Mouse (Mus musculus) liver, postnatal 0 days (tissue): ENCODE measurements around the gene Nxpe4. TPM values are rescaled to one million over a fixed set of nuclear protein-coding genes. Genes with fewer than 3 reads are reported as not detected.
"Not testable (repeated sequence)": the region's sequence is repeated elsewhere in the genome, so short reads cannot be mapped to it uniquely, and the experiment has no call there.

Experiments
- ATAC-seq: fragments of 200-750 bp; cut with Nextera tagmentation; 2 replicates; pipeline ENCODE4 v1.8.0; 2017; ENCODE audit warnings: mild to moderate bottlenecking, moderate library complexity
- DNase-seq: peaks from one replicate; pipeline ENCODE4 v3.0.0-alpha.2; 2016
- H3K27ac ChIP-seq: fragments of 300-500 bp; sonication (generic); 2 replicates; pipeline ENCODE4 v1.5.1; 2014; ENCODE audit warnings: antibody characterized with exemption, moderate library complexity, mild to moderate bottlenecking, low read depth
- H3K27me3 ChIP-seq: fragments of 300-500 bp; sonication (generic); 2 replicates; pipeline ENCODE4 v1.6.1; 2014; ENCODE audit warnings: low read length, control low read depth, mixed read lengths; ENCODE audit not compliant: insufficient read depth
- H3K36me3 ChIP-seq: fragments of 300-500 bp; sonication (generic); replicated peaks from 2 replicates; pipeline ENCODE4 v1.6.1; 2014; ENCODE audit warnings: mild to moderate bottlenecking, control low read depth, low read length, moderate library complexity, mixed read lengths; ENCODE audit not compliant: insufficient read depth
- H3K4me1 ChIP-seq: fragments of 300-500 bp; sonication (generic); 2 replicates; pipeline ENCODE4 v1.6.1; 2014; ENCODE audit warnings: antibody characterized with exemption, mild to moderate bottlenecking, control low read depth; ENCODE audit not compliant: insufficient read depth
- H3K4me2 ChIP-seq: fragments of 300-500 bp; sonication (generic); 2 replicates; pipeline ENCODE4 v1.6.1; 2014; ENCODE audit warnings: low read depth, mild to moderate bottlenecking, low read length, moderate library complexity, mixed read lengths
- H3K4me3 ChIP-seq: fragments of 300-500 bp; sonication (generic); 2 replicates; pipeline ENCODE4 v1.5.1; 2014; ENCODE audit warnings: low read depth, low read length
- H3K9ac ChIP-seq: fragments of 300-500 bp; sonication (generic); replicated peaks from 2 replicates; pipeline ENCODE4 v1.6.1; 2014; ENCODE audit warnings: mild to moderate bottlenecking, moderate library complexity
- H3K9me3 ChIP-seq: fragments of 300-500 bp; sonication (generic); 2 replicates; pipeline ENCODE4 v1.6.1; 2016; ENCODE audit warnings: mild to moderate bottlenecking, control low read depth, low read length, mixed read lengths
- CTCF ChIP-seq: sonication (generic); IDR thresholded peaks from 2 replicates; pipeline ENCODE4 v1.5.1; 2016; ENCODE audit warnings: antibody characterized with exemption, low read depth
- EP300 ChIP-seq: IDR thresholded peaks from 2 replicates; pipeline ENCODE4 v1.6.1; 2016; ENCODE audit warnings: antibody characterized with exemption, low read depth, mild to moderate bottlenecking
- WGBS: fragments of 180-500 bp; shearing (Covaris S2); extraction: QIAGEN DNeasy Blood & Tissue Kit; methylation state at CpG from one replicate; pipeline ENCODE4 v1.1.7; 2014; ENCODE audit not compliant: insufficient replicate concordance; 5-methylcytosine and 5-hydroxymethylcytosine counted together
- polyA plus RNA-seq: library from polyadenylated mRNA; unstranded; fragments of >200 nt; fragmentation: Nextera tagmentation; extraction: Ambion mirVana; gene quantifications from 2 replicates; pipeline ENCODE4 v1.2.1, GENCODE M21; 2015

The Nxpe4 gene
- polyA plus RNA-seq, 1 experiment from 2014 or later, result 3.3 TPM

DNA sequence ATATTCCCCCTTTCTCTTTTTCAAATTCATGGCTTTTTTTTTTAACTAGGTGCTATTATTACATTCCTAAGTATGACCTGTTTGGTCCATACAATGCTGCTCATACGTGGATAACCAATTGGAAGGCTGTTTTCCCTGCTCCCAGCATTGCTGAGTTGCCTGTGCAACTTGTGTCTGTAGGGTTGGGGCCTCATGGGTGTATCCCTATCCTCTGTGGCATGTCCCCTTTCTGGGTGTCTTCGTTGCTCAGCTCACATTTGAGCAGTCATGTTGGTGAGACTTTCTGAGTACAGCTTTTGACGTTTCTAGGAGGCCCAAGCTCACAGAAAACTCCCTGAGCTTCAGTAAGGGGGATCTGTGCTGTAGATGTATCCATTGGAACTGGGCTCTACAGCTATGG lies 242.9 kb downstream of the Nxpe4 start:
- H3K4me2 ChIP-seq, result no peak overlapping the region
- H3K9ac ChIP-seq, result no peak overlapping the region
- no peak overlapping the region for H3K4me3 ChIP-seq
- no peak for DNase-seq
- no peaks in the 10 kb centered on the region; the same call in 1 of the 2 replicates for H3K9me3 ChIP-seq
- no peak overlapping the region for H3K27ac ChIP-seq
- H3K36me3 ChIP-seq, result no peaks in the 10 kb centered on the region
- ATAC-seq, result no peak
- 0 out of 2 replicates have a peak, but pooled peaks cover 2% of the 10 kb centered on the region for H3K4me1 ChIP-seq
- H3K27me3 ChIP-seq, result no peaks in the 10 kb centered on the region
- no peak for TF ChIP-seq EP300
- TF ChIP-seq CTCF, result no peak
- WGBS, result 58% methylated on average over 3 of the region's 3 CpGs

DNA sequence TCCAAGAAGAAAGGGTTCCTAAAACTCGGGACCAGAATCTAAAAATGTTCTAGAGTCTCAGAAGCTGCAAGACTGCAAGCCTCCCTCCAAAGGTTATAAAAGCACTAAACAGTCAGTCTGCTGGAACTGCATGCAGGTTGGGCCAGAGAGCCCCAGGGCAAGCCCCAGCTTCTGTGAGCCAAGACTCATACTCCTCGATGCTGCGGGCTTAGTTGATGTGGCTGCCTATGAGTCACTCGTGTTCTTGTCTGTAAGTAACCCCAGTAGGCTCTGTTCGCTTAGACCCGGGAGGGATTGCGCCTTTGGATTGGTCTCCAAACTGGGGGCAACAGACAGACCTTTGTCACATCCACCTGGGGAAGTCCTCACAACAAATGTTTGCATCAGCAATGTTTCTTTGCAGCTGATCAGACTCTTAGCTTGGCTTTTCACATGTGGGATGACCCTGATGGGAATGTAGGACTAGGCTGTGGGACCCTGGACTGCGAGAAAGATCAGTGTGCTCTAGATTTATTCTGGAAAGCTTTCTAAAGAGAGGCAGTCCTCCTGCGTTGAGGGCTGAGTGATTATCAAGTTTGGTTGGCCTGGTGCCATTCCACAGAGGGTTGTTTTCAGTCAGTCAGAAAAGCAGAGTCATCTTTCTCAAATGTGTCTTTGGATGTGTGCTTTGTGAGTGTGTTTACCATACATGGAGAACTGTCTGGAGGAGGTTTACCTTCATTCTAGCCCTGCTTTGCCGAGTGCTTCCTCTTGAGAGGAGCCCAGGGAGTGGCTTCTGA lies 245.9 kb downstream of the Nxpe4 start:
- Histone ChIP-seq H3K4me3 (no peak overlapping the region), H3K4me1 (peaks cover 7% of the 10 kb centered on the region; the same call in 1 of the 2 replicates), H3K9ac (no peak overlapping the region), H3K4me2 (no peak overlapping the region), H3K9me3 (no peaks in the 10 kb centered on the region; the same call in 1 of the 2 replicates), H3K27me3 (no peaks in the 10 kb centered on the region), H3K27ac (no peak overlapping the region), H3K36me3 (no peaks in the 10 kb centered on the region)
- ATAC-seq, result no peak
- no peak for DNase-seq
- 63% methylated on average over 10 of the region's 10 CpGs for WGBS
- TF ChIP-seq EP300 (no peak), CTCF (no peak)

DNA sequence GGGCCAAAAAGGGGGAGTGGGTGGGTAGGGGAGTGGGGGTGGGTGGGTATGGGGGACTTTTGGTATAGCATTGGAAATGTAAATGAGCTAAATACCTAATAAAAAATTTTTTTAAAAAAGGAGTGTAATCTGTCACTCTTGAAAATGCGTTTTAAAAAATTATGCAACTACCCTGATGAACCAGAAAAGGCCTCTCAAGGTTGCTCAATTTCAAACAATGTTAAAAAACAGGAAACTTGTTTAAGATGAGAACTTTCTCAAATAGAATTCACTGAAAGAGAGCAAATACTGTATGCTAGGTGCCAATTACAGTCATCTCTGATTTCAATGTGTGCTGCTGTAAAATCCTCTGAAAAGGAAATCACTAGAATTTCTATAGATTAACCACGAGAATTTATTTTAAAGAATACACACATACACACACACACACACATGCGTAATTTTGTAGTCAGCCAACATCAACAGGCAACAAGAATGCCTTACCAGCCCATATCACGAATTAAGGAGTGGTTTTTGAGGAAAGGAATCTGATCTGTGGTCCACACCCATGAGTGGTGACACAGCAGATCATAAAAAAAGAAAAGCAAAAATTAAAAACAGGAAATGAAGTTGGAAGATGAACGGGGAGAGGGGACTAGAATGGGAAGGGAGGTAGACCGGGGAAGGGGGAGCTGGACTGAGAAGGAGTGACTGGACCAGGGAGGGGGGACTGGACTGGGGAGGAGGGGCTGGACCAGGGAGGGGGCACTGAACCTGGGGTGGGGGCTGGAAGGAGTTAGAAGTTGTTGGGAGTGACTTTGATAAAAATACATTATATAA lies 248.6 kb downstream of the Nxpe4 start:
- Histone ChIP-seq H3K27me3 (no peaks in the 10 kb centered on the region), H3K9me3 (no peaks in the 10 kb centered on the region), H3K36me3 (no peaks in the 10 kb centered on the region), H3K9ac (no peak overlapping the region), H3K4me3 (no peak overlapping the region), H3K27ac (peak overlapping the region; percentile 24; the same call in 1 of the 2 replicates), H3K4me1 (peaks cover 10% of the 10 kb centered on the region; the same call in 1 of the 2 replicates), H3K4me2 (peak overlapping the region; percentile 39)
- DNase-seq (no peak), ATAC-seq (no peak)
- WGBS, result 40% methylated on average over 6 of the region's 6 CpGs
- TF ChIP-seq EP300, result 0 out of 2 replicates have a peak, but pooled peaks have one; percentile 33
- TF ChIP-seq CTCF, result no peak

DNA sequence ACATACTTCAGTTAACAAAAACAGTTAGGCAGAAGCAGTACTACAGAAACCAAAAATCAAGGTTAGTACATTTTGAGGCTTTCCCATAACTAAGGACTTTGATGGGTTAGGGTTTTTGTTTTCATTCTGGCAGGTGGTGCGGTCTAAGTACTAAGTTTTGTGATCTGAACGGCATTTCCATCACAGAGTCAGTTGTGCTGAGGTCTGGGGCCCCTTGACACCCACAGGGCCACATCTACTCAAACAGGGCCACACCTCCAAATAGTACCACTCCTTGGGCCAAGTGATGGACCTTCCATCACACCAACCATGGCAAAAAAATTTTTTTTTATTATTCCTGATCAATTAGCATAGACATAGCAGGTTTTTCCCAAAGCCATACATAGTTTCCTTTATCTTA lies 251.8 kb downstream of the Nxpe4 start:
- Histone ChIP-seq H3K4me1 (peaks cover 8% of the 10 kb centered on the region; the same call in 1 of the 2 replicates), H3K9me3 (no peaks in the 10 kb centered on the region), H3K4me3 (no peak overlapping the region), H3K9ac (no peak overlapping the region), H3K4me2 (no peak overlapping the region), H3K27me3 (no peaks in the 10 kb centered on the region), H3K27ac (no peak overlapping the region), H3K36me3 (no peaks in the 10 kb centered on the region)
- DNase-seq (no peak), ATAC-seq (no peak)
- TF ChIP-seq EP300, result no peak
- TF ChIP-seq CTCF, result no peak
- 81% methylated on average over 2 of the region's 2 CpGs for WGBS

DNA sequence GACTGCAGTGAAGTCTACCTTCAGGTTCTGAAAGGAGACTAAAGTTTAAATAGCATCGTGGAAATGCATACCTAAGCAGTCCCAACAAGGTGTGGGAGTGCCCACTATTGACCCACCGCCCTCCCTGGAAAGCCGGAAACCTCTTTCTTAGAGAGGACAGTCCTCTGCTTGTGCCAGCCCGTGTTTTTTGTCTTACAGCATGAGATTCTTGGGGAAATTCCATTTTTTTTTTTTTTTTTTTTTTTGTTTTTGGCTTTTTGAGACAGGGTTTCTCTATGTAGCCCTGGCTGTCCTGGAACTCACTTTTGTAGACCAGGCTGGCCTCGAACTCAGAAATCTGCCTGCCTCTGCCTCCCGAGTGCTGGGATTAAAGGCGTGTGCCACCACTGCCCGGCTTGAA lies 255.5 kb downstream of the Nxpe4 start:
- not testable (repeated sequence) for H3K4me1 ChIP-seq, ATAC-seq, H3K9ac ChIP-seq, H3K9me3 ChIP-seq, H3K27me3 ChIP-seq, H3K36me3 ChIP-seq, H3K4me2 ChIP-seq, H3K27ac ChIP-seq, H3K4me3 ChIP-seq, DNase-seq
- WGBS, result 80% methylated on average over 8 of the region's 8 CpGs

DNA sequence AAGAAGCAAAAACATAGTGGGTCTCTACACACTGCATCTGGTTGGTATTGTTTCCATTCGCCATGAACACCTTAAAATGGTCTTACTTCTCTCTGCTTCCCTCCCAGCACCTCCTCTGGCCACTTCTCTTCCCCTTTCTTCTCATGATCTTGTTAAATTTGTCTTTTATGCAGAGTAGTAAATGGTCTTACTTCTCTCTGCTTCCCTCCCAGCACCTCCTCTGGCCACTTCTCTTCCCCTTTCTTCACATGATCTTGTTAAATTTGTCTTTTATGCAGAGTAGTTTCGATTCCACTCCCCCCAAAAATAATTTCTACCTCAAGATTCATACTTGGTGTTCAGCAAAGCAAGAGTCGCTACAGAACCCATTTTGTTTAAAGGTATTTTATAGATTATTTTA lies 256.2 kb downstream of the Nxpe4 start:
- Histone ChIP-seq H3K9me3 (no peaks in the 10 kb centered on the region), H3K9ac (no peak overlapping the region), H3K4me1 (0 out of 2 replicates have a peak, but pooled peaks cover 2% of the 10 kb centered on the region), H3K4me3 (no peak overlapping the region), H3K4me2 (no peak overlapping the region), H3K36me3 (no peaks in the 10 kb centered on the region), H3K27me3 (no peaks in the 10 kb centered on the region), H3K27ac (no peak overlapping the region)
- DNase-seq, result no peak
- no peak for ATAC-seq
- no peak for TF ChIP-seq CTCF
- TF ChIP-seq EP300, result no peak
- 55% methylated on average over 3 of the region's 3 CpGs for WGBS
